Mouse (Mus musculus) adrenal gland, postnatal 10 days (tissue): ENCODE data around the gene H2-M10.1. TPM values are rescaled to one million over a fixed set of nuclear protein-coding genes. Genes with fewer than 3 reads are reported as not detected.
A peak's percentile ranks its signal among the peaks of the same experiment; 100 is the strongest.
"Not testable (repeated sequence)": the region's sequence is repeated elsewhere in the genome, so short reads cannot be mapped to it uniquely, and the experiment has no call there.

Source experiments
- DNase-seq: peaks from one replicate; pipeline ENCODE4 v3.0.0; 2021; ENCODE audit warnings: mixed read lengths
- long read RNA-seq, 2 experiments: library from polyadenylated mRNA; stranded (forward); transcript quantifications; one replicate each; pipeline ENCODE4 v2.0.0; 2021
- total RNA-seq, 2 experiments: library from RNA; stranded (reverse); gene quantifications; 2 replicates each; pipeline ENCODE4 v1.2.3; 2021

The H2-M10.1 gene
- not detected for total RNA-seq
- long read RNA-seq, experiment 1, result 0 reads
- long read RNA-seq, experiment 2, result 0 reads

- DNase-seq, result no peak
Observed at GRCm38 (mm10) chr17:36326055-36326454, at the start of gene H2-M10.1. TSS of gene H2-M10.1 (minus strand) at chr17:36326155.

- DNase-seq, result not testable (repeated sequence)
Observed at GRCm38 (mm10) chr17:36368317-36368716, 42.4 kb upstream of the H2-M10.1 start, which contains the start of gene H2-M10.3. TSS of gene H2-M10.3 (minus strand) at chr17:36368417.

- not testable (repeated sequence) for DNase-seq
Observed at GRCm38 (mm10) chr17:36362404-36362803, 36.4 kb upstream of the H2-M10.1 start.

- peak; percentile 59 for DNase-seq
Observed at GRCm38 (mm10) chr17:36357512-36357911, 31.6 kb upstream of the H2-M10.1 start.

GRCm38 (mm10) chr17:36355763-36356162, 29.8 kb upstream of the H2-M10.1 start:
- no peak for DNase-seq

- DNase-seq, result peak; percentile 66
Observed at GRCm38 (mm10) chr17:36355343-36355742, 29.4 kb upstream of the H2-M10.1 start.

- no peak for DNase-seq
Observed at GRCm38 (mm10) chr17:36315689-36316253, 10.2 kb downstream of the H2-M10.1 start.

- peak; percentile 51 for DNase-seq
Observed at GRCm38 (mm10) chr17:36315041-36315688, 10.8 kb downstream of the H2-M10.1 start.

GRCm38 (mm10) chr17:36314511-36314910, 11.4 kb downstream of the H2-M10.1 start:
- DNase-seq, result no peak

- DNase-seq, result no peak
Observed at GRCm38 (mm10) chr17:36309293-36309692, 16.7 kb downstream of the H2-M10.1 start.

GRCm38 (mm10) chr17:36308855-36309254, 17.1 kb downstream of the H2-M10.1 start:
- DNase-seq, result peak; percentile 77

GRCm38 (mm10) chr17:36286390-36286789, 39.6 kb downstream of the H2-M10.1 start, which contains the start of gene H2-M10.2:
TSS of gene H2-M10.2 (minus strand) at chr17:36286490.
- no peak for DNase-seq

GRCm38 (mm10) chr17:36281521-36282245, 44.3 kb downstream of the H2-M10.1 start:
- DNase-seq, result no peak

GRCm38 (mm10) chr17:36274776-36275175, 51.2 kb downstream of the H2-M10.1 start:
- DNase-seq, result no peak

GRCm38 (mm10) chr17:36273796-36274195, 52.2 kb downstream of the H2-M10.1 start:
- DNase-seq, result no peak

Other genes starting within 250 kb of the H2-M10.1 start
- not detected for gene Gm19684, start 204.5 kb downstream of the H2-M10.1 start, total RNA-seq
- gene Gm7030, start 196.7 kb downstream of the H2-M10.1 start, total RNA-seq, result not detected
- gene Gm8909, start 157.6 kb downstream of the H2-M10.1 start, total RNA-seq, result under 1 TPM in 1 of 2 experiments, not detected in 1; 0.33 TPM
- gene H2-T3, start 135.9 kb downstream of the H2-M10.1 start, total RNA-seq, result not detected
- gene Rpp21, start 68.1 kb downstream of the H2-M10.1 start, total RNA-seq, result 10 to 100 TPM; 38.3 to 48.1 TPM
- gene Trim39, start 53.9 kb downstream of the H2-M10.1 start, total RNA-seq, result 10 to 100 TPM; 13.8 to 17.8 TPM
- gene H2-M10.2, start 39.7 kb downstream of the H2-M10.1 start, total RNA-seq, result not detected
- not detected for gene H2-M10.3, start 42.3 kb upstream of the H2-M10.1 start, total RNA-seq
- gene H2-M10.4, start 136.2 kb upstream of the H2-M10.1 start, total RNA-seq, result not detected
- gene H2-M11, start 220.9 kb upstream of the H2-M10.1 start, total RNA-seq, result not detected